Mouse (Mus musculus) left cerebral cortex, postnatal 25 days (tissue): ENCODE measurements around the gene Lrrc45. TPM values are rescaled to one million over a fixed set of nuclear protein-coding genes. Genes with fewer than 3 reads are reported as not detected.
"Not testable (repeated sequence)": the region's sequence is repeated elsewhere in the genome, so short reads cannot be mapped to it uniquely, and the experiment has no call there.

Source experiments
- DNase-seq, 2 experiments: peaks; one replicate each; pipeline ENCODE4 v3.0.0; 2022; ENCODE audit warnings: low spot score in 2 of 2, mixed read lengths in 1 of 2
- intact Hi-C: fragments of 180-260 bp; cut with DNase I; formaldehyde crosslinking; loops from one replicate; pipeline ENCODE4 v1.15.1; 2025
- total RNA-seq, 2 experiments: library from RNA; stranded (reverse); gene quantifications; 2 replicates each; pipeline ENCODE4 v1.2.3; 2021

Gene Lrrc45
- total RNA-seq, 2 experiments from 2014 or later, result 50.4 to 60.0 TPM

- intact Hi-C loops, result loop anchor here (5.0 kb wide), 1 partner anchor 319 kb away; no protein-coding TSS in a partner anchor
Measured at GRCm38 (mm10) chr11:120722761-120723382, 9.1 kb downstream of the Lrrc45 start.

GRCm38 (mm10) chr11:120723509-120723908 lies 9.8 kb downstream of the Lrrc45 start:
- intact Hi-C loops, result loop anchor here (5.0 kb wide), 1 partner anchor 319 kb away; no protein-coding TSS in a partner anchor
- DNase-seq, result no peak

More at GRCm38 (mm10) chr11:120722761-120723382, 9.1 kb downstream of the Lrrc45 start:
- no peak for DNase-seq

- intact Hi-C loops, result no loop called here
Measured at GRCm38 (mm10) chr11:120726243-120727168, 12.8 kb downstream of the Lrrc45 start.

GRCm38 (mm10) chr11:120727169-120727527 lies 13.4 kb downstream of the Lrrc45 start, which contains the start of gene Dcxr:
Dcxr (minus strand) TSS chr11:120727281.
- DNase-seq, result peak; percentile 65 to 81
- intact Hi-C loops, result no loop called here

More at GRCm38 (mm10) chr11:120726243-120727168, 12.8 kb downstream of the Lrrc45 start:
- no peak for DNase-seq

GRCm38 (mm10) chr11:120727564-120727963 lies 13.8 kb downstream of the Lrrc45 start:
- no peak for DNase-seq
- intact Hi-C loops, result no loop called here

GRCm38 (mm10) chr11:120728530-120729240 lies 15.0 kb downstream of the Lrrc45 start:
- intact Hi-C loops, result no loop called here
- DNase-seq, result no peak

GRCm38 (mm10) chr11:120729432-120730050 lies 15.8 kb downstream of the Lrrc45 start:
- peak in 1 of 2 experiments; percentile 29 for DNase-seq
- intact Hi-C loops, result not testable (repeated sequence)

- intact Hi-C loops, result no loop called here
- DNase-seq, result no peak
Measured at GRCm38 (mm10) chr11:120730331-120730870, 16.7 kb downstream of the Lrrc45 start.

- no peak for DNase-seq
- intact Hi-C loops, result no loop called here
Measured at GRCm38 (mm10) chr11:120731395-120731794, 17.7 kb downstream of the Lrrc45 start.

GRCm38 (mm10) chr11:120731858-120732680 lies 18.3 kb downstream of the Lrrc45 start, which contains the start of gene Cbr2:
Cbr2 (minus strand) TSS chr11:120732114.
- DNase-seq, result no peak
- intact Hi-C loops, result no loop called here

GRCm38 (mm10) chr11:120733521-120733920 lies 19.8 kb downstream of the Lrrc45 start:
- intact Hi-C loops, result no loop called here
- no peak for DNase-seq

GRCm38 (mm10) chr11:120736424-120736823 lies 22.7 kb downstream of the Lrrc45 start:
- intact Hi-C loops, result no loop called here
- no peak for DNase-seq

GRCm38 (mm10) chr11:120740981-120741380 lies 27.3 kb downstream of the Lrrc45 start:
- intact Hi-C loops, result no loop called here
- DNase-seq, result no peak

GRCm38 (mm10) chr11:120744121-120744701 lies 30.5 kb downstream of the Lrrc45 start:
- no peak for DNase-seq
- intact Hi-C loops, result no loop called here

- no peak for DNase-seq
- intact Hi-C loops, result no loop called here
Measured at GRCm38 (mm10) chr11:120747974-120748373, 34.2 kb downstream of the Lrrc45 start.

GRCm38 (mm10) chr11:120749430-120749829 lies 35.7 kb downstream of the Lrrc45 start:
- DNase-seq, result peak in 1 of 2 experiments; percentile 12
- intact Hi-C loops, result no loop called here

- DNase-seq, result no peak
- intact Hi-C loops, result no loop called here
Measured at GRCm38 (mm10) chr11:120751606-120752005, 37.9 kb downstream of the Lrrc45 start.

- DNase-seq, result no peak
- intact Hi-C loops, result no loop called here
Measured at GRCm38 (mm10) chr11:120760236-120760635, 46.5 kb downstream of the Lrrc45 start.
